Comparison of ENCODE assay signal across 21 mouse cellular contexts in the genomic region with DNA sequence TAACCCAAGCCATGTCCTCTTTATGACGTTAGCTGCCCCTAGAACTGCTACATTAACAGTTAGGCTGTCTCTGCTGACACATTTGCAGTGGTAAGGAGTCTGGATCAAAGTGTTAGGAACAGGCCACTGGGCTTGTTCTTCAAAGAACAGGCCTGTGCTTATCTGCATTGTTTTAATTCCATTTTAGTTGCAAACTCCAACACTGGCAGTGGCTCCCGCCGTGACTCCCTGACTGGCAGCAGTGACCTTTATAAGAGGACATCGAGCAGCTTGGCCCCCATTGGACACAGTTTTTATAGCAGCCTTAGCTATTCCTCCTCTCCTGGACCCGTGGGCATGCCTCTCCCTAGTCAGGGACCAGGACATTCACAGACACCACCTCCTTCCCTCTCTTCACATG. TPM values are rescaled to one million over a fixed set of nuclear protein-coding genes. Genes with fewer than 3 reads are reported as not detected.
A peak's percentile ranks its signal among the peaks of the same experiment; 100 is the strongest.
DNase-seq lines count a peak whose midpoint lies in the region; ATAC-seq and TF ChIP-seq lines count a peak whose summit lies in the region.
"Had no signal": no experiment of that assay in that cellular context is flagged by ENCODE, and none has a peak within 500 bp of the region (broad histone marks: within the 10 kb centered on the region; RNA-seq: fewer than 3 reads in every experiment).

No protein-coding gene starts in this region.

- H3K4me3 ChIP-seq in layer of hippocampus, adult 2 months: no peak overlapping the region
- no peak overlapping the region for H3K4me3 ChIP-seq in heart, embryonic 14.5 days (ENCODE audit: control insufficient read depth in 1 of 2, insufficient read depth in 1 of 2, low read depth in 1 of 2, low read length in 2 of 2)
- H3K4me3 ChIP-seq: hindbrain, embryonic 10.5 days; kidney, embryonic 15.5 days; limb, embryonic 10.5 days; midbrain, embryonic 10.5 days; neural tube, embryonic 12.5 days had no signal

- no peak for TF ChIP-seq CTCF in layer of hippocampus, adult 2 months (conservative IDR thresholded peaks at IDR 0.05)

- peaks cover 20 to 58% of the 10 kb centered on the region in 2 experiments for H3K4me1 ChIP-seq in heart, embryonic 14.5 days (ENCODE audit: control insufficient read depth in 2 of 2, insufficient read depth in 2 of 2, low read length in 2 of 2)
- H3K4me1 ChIP-seq: limb, embryonic 10.5 days; midbrain, embryonic 10.5 days; neural tube, embryonic 12.5 days had no signal

- no peaks in the 10 kb centered on the region for H3K9me3 ChIP-seq in heart, embryonic 14.5 days (ENCODE audit: control insufficient read depth, low read length)
- H3K9me3 ChIP-seq: hindbrain, embryonic 10.5 days; kidney, embryonic 15.5 days; limb, embryonic 10.5 days; midbrain, embryonic 10.5 days; neural tube, embryonic 12.5 days had no signal

- no peak overlapping the region for H3K9ac ChIP-seq in heart, embryonic 14.5 days (ENCODE audit: low read length)
- H3K9ac ChIP-seq: kidney, embryonic 15.5 days; lung, embryonic 14.5 days; neural tube, embryonic 12.5 days had no signal

- peak overlapping the region; percentile 23; the same call in 1 of the 2 replicates for H3K27ac ChIP-seq in layer of hippocampus, adult 2 months
- H3K27ac ChIP-seq in heart, embryonic 14.5 days (replicated peaks in 1 of 2; ENCODE audit: control insufficient read depth in 1 of 2, insufficient read depth in 1 of 2, low read depth in 2 of 2, low read length in 2 of 2): peak overlapping the region; percentile 75 to 88
- H3K27ac ChIP-seq: hindbrain, embryonic 10.5 days; kidney, embryonic 15.5 days; limb, embryonic 10.5 days; midbrain, embryonic 10.5 days; neural tube, embryonic 12.5 days; stomach, postnatal 0 days had no signal

- peak; percentile 53 for DNase-seq in adrenal gland, adult 2 months
- DNase-seq in adrenal gland, postnatal 14 days: no peak
- DNase-seq in layer of hippocampus, adult 2 months (ENCODE audit: low spot score in 2 of 2): no peak
- DNase-seq in layer of hippocampus, adult 9-11 months: no peak
- DNase-seq in heart, postnatal 4 days: peak; percentile 74
- no peak for DNase-seq in urinary bladder, postnatal 25 days (ENCODE audit: low spot score)
- DNase-seq in thymus, postnatal 4 days: no peak
- DNase-seq: cerebellum, adult 9-10 months; lung, embryonic 14.5 days; lung, postnatal 4 days; thymus, postnatal 25 days had no signal

- peaks cover 93% of the 10 kb centered on the region for H3K36me3 ChIP-seq in heart, embryonic 14.5 days (ENCODE audit: control insufficient read depth, insufficient read depth, low read length)

- 28% methylated on average over 5 of the region's 5 CpGs for WGBS in heart, embryonic 14.5 days

- H3K27me3 ChIP-seq in heart, embryonic 14.5 days (ENCODE audit: control insufficient read depth, insufficient read depth, low read length): no peaks in the 10 kb centered on the region
- H3K27me3 ChIP-seq: CH12.LX; kidney, embryonic 15.5 days; neural tube, embryonic 12.5 days had no signal

- H3K4me2 ChIP-seq in heart, embryonic 14.5 days (ENCODE audit: low read length): peak overlapping the region; percentile 21
- H3K4me2 ChIP-seq: kidney, embryonic 15.5 days; liver, embryonic 11.5 days; lung, embryonic 14.5 days; neural tube, embryonic 12.5 days had no signal

- peak; percentile 84 for ATAC-seq in heart, embryonic 14.5 days (ENCODE audit: insufficient number of reproducible peaks, insufficient read depth, low FRiP score, low read depth)
- ATAC-seq: inflammation-experienced regulatory T-cells, adult 6 months had no signal

RNA-seq across cellular contexts. Expression of a gene that starts 38.6 kb away (rescaled TPM):
- total RNA-seq in adrenal gland, adult 2 months (2021): 100 to 1,000 TPM; 324 to 579 TPM
- polyA plus RNA-seq in adrenal gland, adult 2 months (2012; rRNA removed): 702 and 1,082 TPM in 2 replicates
- total RNA-seq in adrenal gland, postnatal 14 days (2021): 233 and 245 TPM in 2 replicates
- 100 to 1,000 TPM; 130 to 140 TPM for total RNA-seq in layer of hippocampus, adult 2 months (2021)
- 14.6 and 16.8 TPM in 2 replicates for polyA plus RNA-seq in heart, embryonic 14.5 days (2014; fragmentation: Nextera tagmentation; extraction: Ambion mirVana)
- 10 to 100 TPM; 54.7 to 60.1 TPM for total RNA-seq in heart, postnatal 4 days (2021)

Comparison
In these comparisons a context has a peak if more than half of its experiments do, and no peak if none do; other contexts are left out.
1. DNase-seq: peak in adrenal gland, adult 2 months (single experiment) and heart, postnatal 4 days (single experiment); none in adrenal gland, postnatal 14 days (single experiment), layer of hippocampus, adult 2 months (0 of 2), layer of hippocampus, adult 9-11 months (single experiment), urinary bladder, postnatal 25 days (single experiment) and thymus, postnatal 4 days (single experiment).